Mouse (Mus musculus) olfactory bulb, adult 2 months (tissue): ENCODE measurements around the gene Rbks. TPM values are rescaled to one million over a fixed set of nuclear protein-coding genes. Genes with fewer than 3 reads are reported as not detected.

ENCODE experiments used
- H3K27ac ChIP-seq: fragments of 200-500 bp; 2 replicates; pipeline ENCODE4 v1.5.1; 2012; ENCODE audit warnings: low read depth, low read length; ENCODE audit not compliant: insufficient read depth
- H3K4me1 ChIP-seq: fragments of 200-500 bp; 2 replicates; pipeline ENCODE4 v1.6.1; 2012; ENCODE audit warnings: low read length; ENCODE audit not compliant: control insufficient read depth, insufficient read depth
- H3K4me3 ChIP-seq: fragments of 200-500 bp; 2 replicates; pipeline ENCODE4 v1.5.1; 2012; ENCODE audit warnings: mild to moderate bottlenecking, low read depth, low read length, moderate library complexity; ENCODE audit not compliant: insufficient read depth
- CTCF ChIP-seq: fragments of 200-500 bp; IDR thresholded peaks from 2 replicates; pipeline ENCODE4 v1.5.1; 2012; ENCODE audit warnings: low read depth, mild to moderate bottlenecking, low read length, moderate library complexity; ENCODE audit not compliant: insufficient read depth
- POLR2A ChIP-seq: fragments of 200-500 bp; IDR thresholded peaks from 2 replicates; pipeline ENCODE4 v1.6.1; 2012; ENCODE audit warnings: mild to moderate bottlenecking, low read depth, low read length, moderate library complexity; ENCODE audit not compliant: insufficient read depth
- WGBS: fragments of 180-500 bp; shearing (Covaris S2); methylation state at CpG from one replicate; pipeline ENCODE4 v1.1.7; 2018; 5-methylcytosine and 5-hydroxymethylcytosine counted together
- polyA plus RNA-seq: library from polyadenylated mRNA; stranded (reverse); fragments of >200 nt; gene quantifications from 2 replicates; pipeline ENCODE4 v1.2.4, GENCODE M21; 2012; ENCODE audit warnings: low replicate concordance; ENCODE audit not compliant: missing spikeins, insufficient read depth, insufficient read length

Rbks gene
- polyA plus RNA-seq, 1 experiment = not detected

- Histone ChIP-seq H3K4me1 (no peaks in the 10 kb centered on the region), H3K4me3 (no peak overlapping the region), H3K27ac (no peak overlapping the region)
- 96% methylated on average over 2 of the region's 2 CpGs for WGBS
- TF ChIP-seq POLR2A (no peak), CTCF (no peak)
These were observed 46.7 kb downstream of the Rbks start for GRCm38 (mm10) chr5:31650518-31651288.

GRCm38 (mm10) chr5:31647327-31647726 is 50.1 kb downstream of the Rbks start:
- Histone ChIP-seq H3K4me3 (no peak overlapping the region), H3K27ac (no peak overlapping the region), H3K4me1 (0 out of 2 replicates have a peak, but pooled peaks cover 4% of the 10 kb centered on the region)
- TF ChIP-seq CTCF (no peak), POLR2A (no peak)
- WGBS = 94% methylated on average over 2 of the region's 2 CpGs

- TF ChIP-seq CTCF (no peak), POLR2A (no peak)
- 83% methylated on average over 6 of the region's 6 CpGs for WGBS
- Histone ChIP-seq H3K4me1 (0 out of 2 replicates have a peak, but pooled peaks cover 4% of the 10 kb centered on the region), H3K27ac (no peak overlapping the region), H3K4me3 (no peak overlapping the region)
These were observed 50.9 kb downstream of the Rbks start for GRCm38 (mm10) chr5:31646574-31646973.

- WGBS = 90% methylated on average over 6 of the region's 6 CpGs
- TF ChIP-seq CTCF (no peak), POLR2A (no peak)
- Histone ChIP-seq H3K4me3 (no peak overlapping the region), H3K4me1 (0 out of 2 replicates have a peak, but pooled peaks cover 4% of the 10 kb centered on the region), H3K27ac (no peak overlapping the region)
These were observed 51.6 kb downstream of the Rbks start for GRCm38 (mm10) chr5:31645798-31646197.

- 78% methylated on average over 6 of the region's 6 CpGs for WGBS
- no peak for TF ChIP-seq POLR2A
- no peak for TF ChIP-seq CTCF
- Histone ChIP-seq H3K4me3 (no peak overlapping the region), H3K4me1 (0 out of 2 replicates have a peak, but pooled peaks cover 4% of the 10 kb centered on the region), H3K27ac (no peak overlapping the region)
These were observed 52.6 kb downstream of the Rbks start for GRCm38 (mm10) chr5:31644847-31645246.

GRCm38 (mm10) chr5:31644272-31644671 is 53.2 kb downstream of the Rbks start:
- H3K27ac ChIP-seq = no peak overlapping the region
- TF ChIP-seq CTCF = no peak
- no peak for TF ChIP-seq POLR2A

GRCm38 (mm10) chr5:31642300-31642699 is 55.1 kb downstream of the Rbks start:
- Histone ChIP-seq H3K27ac (no peak overlapping the region), H3K4me1 (0 out of 2 replicates have a peak, but pooled peaks cover 4% of the 10 kb centered on the region), H3K4me3 (no peak overlapping the region)
- WGBS = 94% methylated on average over 3 of the region's 3 CpGs
- TF ChIP-seq POLR2A (no peak), CTCF (no peak)

More at GRCm38 (mm10) chr5:31644272-31644671, 53.2 kb downstream of the Rbks start:
- WGBS = 82% methylated on average over 4 of the region's 4 CpGs
- Histone ChIP-seq H3K4me1 (0 out of 2 replicates have a peak, but pooled peaks cover 4% of the 10 kb centered on the region), H3K4me3 (no peak overlapping the region)

- 90% methylated on average over 2 of the region's 2 CpGs for WGBS
- H3K4me3 ChIP-seq = no peak overlapping the region
- H3K4me1 ChIP-seq = peaks cover 4% of the 10 kb centered on the region; the same call in 1 of the 2 replicates
- TF ChIP-seq CTCF (no peak), POLR2A (no peak)
- no peak overlapping the region for H3K27ac ChIP-seq
These were observed 56.9 kb downstream of the Rbks start for GRCm38 (mm10) chr5:31640542-31640941.

- Histone ChIP-seq H3K4me3 (no peak overlapping the region), H3K27ac (no peak overlapping the region), H3K4me1 (no peaks in the 10 kb centered on the region; the same call in 1 of the 2 replicates)
- WGBS = 65% methylated on average over 9 of the region's 9 CpGs
- TF ChIP-seq CTCF = no peak
- TF ChIP-seq POLR2A = no peak
These were observed 60.7 kb downstream of the Rbks start for GRCm38 (mm10) chr5:31636636-31637253.
